Mouse (Mus musculus) CH12.LX (cell line): ENCODE measurements at regions not wholly inside any gene's neighbourhood (a gene's known extent, or its start where the extent isn't known, plus 50 kb on each side); places are given as distances from the start of the nearest gene placed in this dataset.

Source experiments
- DNase-seq: peaks from one replicate; pipeline ENCODE4 v3.0.0-alpha.2; 2013; ENCODE audit errors: extremely low read depth
- H3K27ac ChIP-seq: 2 replicates; pipeline ENCODE4 v1.5.1; 2012; ENCODE audit warnings: low read depth, mild to moderate bottlenecking, control low read depth, moderate library complexity; ENCODE audit not compliant: insufficient read depth
- H3K27me3 ChIP-seq: replicated peaks from 2 replicates; pipeline ENCODE3; 2012; ENCODE audit warnings: inconsistent platforms
- H3K36me3 ChIP-seq, 2 experiments: replicated peaks in 1 of 2; 2 replicates each; pipeline versions ENCODE3 to v1.6.1; 2012; ENCODE audit warnings: inconsistent platforms in 1 of 2, low read length in 1 of 2, mild to moderate bottlenecking in 1 of 2, mixed read lengths in 1 of 2, moderate library complexity in 1 of 2; ENCODE audit not compliant: control insufficient read depth in 1 of 2, insufficient read depth in 1 of 2
- H3K4me1 ChIP-seq, 2 experiments: 2 replicates each; pipeline ENCODE4 v1.6.1; 2012; ENCODE audit warnings: inconsistent platforms in 1 of 2, moderate library complexity in 1 of 2; ENCODE audit not compliant: insufficient read depth in 2 of 2, control insufficient read depth in 1 of 2
- H3K4me2 ChIP-seq: 2 replicates; pipeline ENCODE4 v1.6.1; 2012; ENCODE audit warnings: low read depth, mild to moderate bottlenecking, control low read depth; ENCODE audit not compliant: poor library complexity, insufficient read depth, severe bottlenecking
- H3K4me3 ChIP-seq, 3 experiments: fragments of 150-350 bp in 1 of 3; sonication (generic) in 1 of 3; replicated peaks in 1 of 3; 2 replicates each; pipeline versions ENCODE3 to v1.5.1; 2011 to 2012; ENCODE audit warnings: low read depth in 2 of 3, low read length in 2 of 3, mild to moderate bottlenecking in 2 of 3, moderate library complexity in 2 of 3, control low read depth in 1 of 3, improper control_type of control experiment in 1 of 3, inconsistent platforms in 1 of 3, mixed read lengths in 1 of 3; ENCODE audit not compliant: poor library complexity in 1 of 3
- H3K79me2 ChIP-seq: replicated peaks from 2 replicates; pipeline ENCODE4 v1.6.1; 2012; ENCODE audit warnings: mild to moderate bottlenecking, moderate library complexity; ENCODE audit not compliant: control insufficient read depth, poor library complexity, insufficient read depth, severe bottlenecking; ENCODE audit errors: extremely low read depth
- H3K9ac ChIP-seq: 2 replicates; pipeline ENCODE4 v1.6.1; 2012; ENCODE audit warnings: low read depth, mild to moderate bottlenecking, control low read depth, moderate library complexity; ENCODE audit not compliant: insufficient read depth
- H3K9me3 ChIP-seq: replicated peaks from 2 replicates; pipeline ENCODE3; 2012; ENCODE audit warnings: low read length, inconsistent platforms, mixed read lengths
- BHLHE40 ChIP-seq: IDR thresholded peaks from 2 replicates; pipeline ENCODE4 v1.6.1; 2011; ENCODE audit warnings: mild to moderate bottlenecking, low read depth, low read length, improper control_type of control experiment
- CHD1 ChIP-seq: IDR thresholded peaks from 2 replicates; pipeline ENCODE4 v1.6.1; 2012; ENCODE audit warnings: low read depth, low read length, improper control_type of control experiment, inconsistent platforms
- CTCF ChIP-seq, 2 experiments: IDR thresholded peaks in 1 of 2; conservative IDR thresholded peaks in 1 of 2; 2 replicates each; pipeline ENCODE4 v1.5.1; 2011 to 2012; ENCODE audit warnings: low read depth in 2 of 2, low read length in 2 of 2, improper control_type of control experiment in 1 of 2, inconsistent platforms in 1 of 2, mild to moderate bottlenecking in 1 of 2, moderate library complexity in 1 of 2
- E2F4 ChIP-seq: IDR thresholded peaks from 2 replicates; pipeline ENCODE4 v1.6.1; 2011; ENCODE audit warnings: low read depth, low read length, improper control_type of control experiment; ENCODE audit not compliant: insufficient replicate concordance
- ELF1 ChIP-seq: IDR thresholded peaks from 2 replicates; pipeline ENCODE4 v1.6.1; 2014; ENCODE audit warnings: low read depth, mild to moderate bottlenecking, inconsistent platforms, low read length, improper control_type of control experiment
- EP300 ChIP-seq: IDR thresholded peaks from 2 replicates; pipeline ENCODE4 v1.6.1; 2011; ENCODE audit warnings: low read length, improper control_type of control experiment
- ETS1 ChIP-seq: conservative IDR thresholded peaks from 2 replicates; pipeline ENCODE4 v1.6.1; 2012; ENCODE audit warnings: low read depth, mild to moderate bottlenecking, inconsistent platforms, low read length, improper control_type of control experiment, moderate library complexity
- JUND ChIP-seq: conservative IDR thresholded peaks from 2 replicates; pipeline ENCODE4 v1.6.1; 2011; ENCODE audit warnings: low read depth, low read length, improper control_type of control experiment
- KAT2A ChIP-seq: IDR thresholded peaks from 2 replicates; pipeline ENCODE4 v1.6.1; 2012; ENCODE audit warnings: low read length, improper control_type of control experiment, inconsistent platforms; ENCODE audit not compliant: insufficient replicate concordance
- MAFK ChIP-seq: IDR thresholded peaks from 2 replicates; pipeline ENCODE4 v1.6.1; 2011; ENCODE audit warnings: low read length, improper control_type of control experiment; ENCODE audit not compliant: insufficient replicate concordance
- MAX ChIP-seq: IDR thresholded peaks from 2 replicates; pipeline ENCODE4 v1.6.1; 2011; ENCODE audit warnings: low read length, improper control_type of control experiment
- MAZ ChIP-seq: IDR thresholded peaks from 2 replicates; pipeline ENCODE4 v1.6.1; 2012; ENCODE audit warnings: low read depth, mild to moderate bottlenecking, inconsistent platforms, low read length, improper control_type of control experiment, moderate library complexity
- MEF2A ChIP-seq: IDR thresholded peaks from 2 replicates; pipeline ENCODE4 v1.6.1; 2014; ENCODE audit warnings: low read depth, mild to moderate bottlenecking, inconsistent platforms, low read length, improper control_type of control experiment, borderline replicate concordance
- MXI1 ChIP-seq: IDR thresholded peaks from 2 replicates; pipeline ENCODE4 v1.6.1; 2011; ENCODE audit warnings: mild to moderate bottlenecking, low read depth, low read length, improper control_type of control experiment
- MYC ChIP-seq: IDR thresholded peaks from 2 replicates; pipeline ENCODE4 v1.6.1; 2011; ENCODE audit warnings: low read depth, mild to moderate bottlenecking, improper control_type of control experiment, low read length
- NELFE ChIP-seq: IDR thresholded peaks from 2 replicates; pipeline ENCODE4 v1.6.1; 2011; ENCODE audit warnings: low read depth, low read length, improper control_type of control experiment
- PAX5 ChIP-seq: IDR thresholded peaks from 2 replicates; pipeline ENCODE4 v1.6.1; 2012; ENCODE audit warnings: low read length, inconsistent platforms, mixed read lengths
- POLR2A ChIP-seq: IDR thresholded peaks from 2 replicates; pipeline ENCODE4 v1.6.1; 2011; ENCODE audit warnings: low read depth, mild to moderate bottlenecking, improper control_type of control experiment, low read length
- POLR2AphosphoS2 ChIP-seq: IDR thresholded peaks from 2 replicates; pipeline ENCODE4 v1.6.1; 2011; ENCODE audit warnings: low read depth, low read length, improper control_type of control experiment
- RCOR1 ChIP-seq: conservative IDR thresholded peaks from 2 replicates; pipeline ENCODE4 v1.6.1; 2012; ENCODE audit warnings: low read depth, mild to moderate bottlenecking, inconsistent platforms, low read length, improper control_type of control experiment
- SIN3A ChIP-seq: IDR thresholded peaks from 2 replicates; pipeline ENCODE4 v1.6.1; 2012; ENCODE audit warnings: low read length, improper control_type of control experiment, inconsistent platforms
- SMC3 ChIP-seq: IDR thresholded peaks from 2 replicates; pipeline ENCODE4 v1.6.1; 2011; ENCODE audit warnings: low read depth, low read length, improper control_type of control experiment
- TBP ChIP-seq: conservative IDR thresholded peaks from 2 replicates; pipeline ENCODE4 v1.6.1; 2011; ENCODE audit warnings: low read depth, low read length, improper control_type of control experiment
- USF2 ChIP-seq: conservative IDR thresholded peaks from 2 replicates; pipeline ENCODE4 v1.6.1; 2011; ENCODE audit warnings: low read depth, low read length, improper control_type of control experiment
- ZC3H11A ChIP-seq: IDR thresholded peaks from 2 replicates; pipeline ENCODE4 v1.6.1; 2012; ENCODE audit warnings: low read depth, mild to moderate bottlenecking, inconsistent platforms, low read length, improper control_type of control experiment
- ZKSCAN1 ChIP-seq: IDR thresholded peaks from 2 replicates; pipeline ENCODE4 v1.6.1; 2012; ENCODE audit warnings: low read depth, inconsistent platforms, low read length, improper control_type of control experiment, borderline replicate concordance
- ZNF384 ChIP-seq: IDR thresholded peaks from 2 replicates; pipeline ENCODE4 v1.6.1; 2012; ENCODE audit warnings: low read depth, low read length, improper control_type of control experiment, inconsistent platforms
- dilution Hi-C: fragments of 300-500 bp; cut with MboI; formaldehyde crosslinking; loops from 2 replicates; pipeline ENCODE4 v1.14.3; 2020; ENCODE audit warnings: low sequenced_read_pairs; ENCODE audit not compliant: extremely low pct_unique_long_range_greater_than_20kb, extremely low pct_ligation_motif_present
- in situ Hi-C: fragments of 300-500 bp; cut with MboI; formaldehyde crosslinking; loops from 3 replicates; pipeline ENCODE4 v1.14.3; 2019; ENCODE audit warnings: low sequenced_read_pairs, low pct_ligation_motif_present, low pct_unique_long_range_greater_than_20kb, mixed read lengths

GRCm38 (mm10) chr1:168708161-168708865, 276.2 kb upstream of the Pbx1 start:
- Histone ChIP-seq H3K9ac (no peak overlapping the region), H3K27me3 (no peaks in the 10 kb centered on the region), H3K4me1 (no peaks in the 10 kb centered on the region), H3K27ac (no peak overlapping the region), H3K9me3 (peaks cover 40% of the 10 kb centered on the region), H3K4me2 (no peak overlapping the region), H3K36me3 (no peaks in the 10 kb centered on the region), H3K79me2 (no peaks in the 10 kb centered on the region), H3K4me3 (no peak overlapping the region)
- DNase-seq = no peak
- in situ Hi-C loops = no loop called here
- no peak for TF ChIP-seq POLR2AphosphoS2
- TF ChIP-seq SMC3 = no peak
- no peak for TF ChIP-seq RCOR1
- no peak for TF ChIP-seq ETS1
- no peak for TF ChIP-seq BHLHE40
- TF ChIP-seq SIN3A = no peak
- TF ChIP-seq MEF2A = no peak
- no peak for TF ChIP-seq MYC
- TF ChIP-seq NELFE = no peak
- TF ChIP-seq MAZ = no peak
- no peak for TF ChIP-seq POLR2A
- TF ChIP-seq MAFK = no peak
- no peak for TF ChIP-seq ZC3H11A
- TF ChIP-seq MXI1 = no peak
- TF ChIP-seq TBP = no peak
- dilution Hi-C loops = no loop called here

- Histone ChIP-seq H3K4me2 (no peak overlapping the region), H3K27ac (no peak overlapping the region), H3K79me2 (no peaks in the 10 kb centered on the region), H3K4me1 (no peaks in the 10 kb centered on the region), H3K9ac (no peak overlapping the region), H3K4me3 (no peak overlapping the region), H3K9me3 (peaks cover 36% of the 10 kb centered on the region), H3K27me3 (no peaks in the 10 kb centered on the region), H3K36me3 (no peaks in the 10 kb centered on the region)
- dilution Hi-C loops (no loop called here), in situ Hi-C loops (no loop called here)
- DNase-seq = no peak
- TF ChIP-seq KAT2A (no peak), CTCF (conservative IDR thresholded peaks at IDR 0.05 in 1 of 2, IDR thresholded peaks at IDR 0.05 in 1 of 2; ENCODE audit: low read depth in 2 of 2, low read length in 2 of 2) (no peak), RCOR1 (no peak), E2F4 (no peak), POLR2AphosphoS2 (no peak), MAFK (no peak), MAZ (no peak), MYC (no peak), BHLHE40 (no peak), JUND (no peak), ELF1 (no peak), USF2 (no peak), EP300 (no peak), MAX (no peak), PAX5 (no peak), ZKSCAN1 (no peak), SMC3 (no peak), CHD1 (no peak), ZNF384 (no peak)
Observed at GRCm38 (mm10) chr1:168697386-168697785, 265.3 kb upstream of the Pbx1 start.
